Mouse (Mus musculus) urinary bladder, adult 2 months (tissue): ENCODE measurements at regions not wholly inside any gene's neighbourhood (a gene's known extent, or its start where the extent isn't known, plus 50 kb on each side); places are given as distances from the start of the nearest gene placed in this dataset.

Source experiments
- DNase-seq: peaks from one replicate; pipeline ENCODE4 v3.0.0; 2022; ENCODE audit warnings: low spot score

DNA sequence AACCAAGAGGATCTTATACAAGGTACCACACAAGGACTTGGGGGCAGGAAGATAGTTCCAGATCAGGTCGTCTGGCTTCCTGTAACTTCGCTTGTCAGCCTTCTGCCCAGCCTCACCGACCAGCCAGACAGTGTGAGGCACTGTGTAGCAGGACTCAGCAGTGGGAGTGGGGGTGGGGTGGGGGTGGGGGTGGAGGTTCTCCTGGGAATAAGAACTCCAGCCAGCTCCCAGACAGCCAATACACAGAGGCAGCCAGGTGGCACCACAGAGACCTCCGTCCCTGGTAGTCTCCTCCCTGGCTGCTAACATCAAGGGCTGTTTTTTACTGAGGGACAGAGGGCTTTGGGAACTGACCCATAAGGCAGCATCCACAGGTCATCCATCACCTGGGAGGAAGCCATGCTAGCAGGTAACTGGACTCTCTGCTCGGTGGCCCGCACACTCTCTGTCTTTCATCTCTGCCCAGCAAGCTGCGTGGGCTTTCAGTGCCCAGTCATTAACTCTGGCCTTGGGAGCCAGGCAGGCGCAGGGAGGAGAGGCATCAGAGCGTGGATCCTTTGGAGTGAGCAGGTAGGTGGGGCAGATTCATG is 60.3 kb upstream of the Wnt4 start:
- DNase-seq = no peak

GRCm38 (mm10) chr4:137214573-137214972 is 62.7 kb upstream of the Wnt4 start:
- no peak for DNase-seq

DNA sequence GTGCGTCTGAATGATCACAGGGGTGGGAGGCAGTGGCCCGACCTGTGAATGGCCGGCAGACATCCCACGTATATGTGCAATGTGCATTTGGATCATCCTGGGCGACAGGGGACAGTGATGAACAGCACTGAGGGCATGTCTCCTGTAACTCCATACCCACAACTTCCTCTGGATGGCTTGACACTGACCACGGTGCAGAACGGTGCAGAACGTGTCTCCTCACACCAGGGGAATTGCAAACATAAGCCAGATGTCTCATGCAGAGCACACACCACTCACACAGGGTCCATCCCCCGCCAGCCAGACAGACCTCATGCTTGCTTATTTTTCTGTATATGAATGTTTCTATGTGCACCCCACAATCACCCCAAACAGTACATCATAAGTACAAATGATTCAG is 64.4 kb upstream of the Wnt4 start:
- DNase-seq = no peak

DNA sequence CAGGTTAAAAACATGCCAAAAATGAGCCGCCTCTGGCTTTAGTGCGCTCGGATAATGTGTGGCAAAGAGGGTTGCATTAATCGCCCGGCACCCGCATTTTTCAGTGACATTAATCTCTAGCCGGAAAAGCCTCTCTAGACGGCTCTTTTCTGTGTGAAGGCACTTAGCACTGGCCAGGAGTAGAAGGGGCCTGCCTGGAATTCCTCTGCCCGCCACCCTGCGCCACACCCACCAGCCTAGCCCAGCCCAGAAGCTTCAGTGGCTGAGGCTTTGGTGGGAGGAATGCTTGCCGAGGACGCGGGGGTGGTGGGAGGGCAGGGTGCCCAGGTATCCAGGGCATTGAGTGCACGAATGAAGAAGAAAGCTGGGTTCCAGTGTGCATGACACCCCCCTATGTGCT is 65.2 kb upstream of the Wnt4 start:
- no peak for DNase-seq

- no peak for DNase-seq
Measured at GRCm38 (mm10) chr4:137211288-137211687, 66.0 kb upstream of the Wnt4 start.

- DNase-seq = no peak
Measured at GRCm38 (mm10) chr4:137210525-137210924, 66.8 kb upstream of the Wnt4 start.

- peak; percentile 53 for DNase-seq
Measured at GRCm38 (mm10) chr4:137200968-137201367, 76.3 kb upstream of the Wnt4 start.

DNA sequence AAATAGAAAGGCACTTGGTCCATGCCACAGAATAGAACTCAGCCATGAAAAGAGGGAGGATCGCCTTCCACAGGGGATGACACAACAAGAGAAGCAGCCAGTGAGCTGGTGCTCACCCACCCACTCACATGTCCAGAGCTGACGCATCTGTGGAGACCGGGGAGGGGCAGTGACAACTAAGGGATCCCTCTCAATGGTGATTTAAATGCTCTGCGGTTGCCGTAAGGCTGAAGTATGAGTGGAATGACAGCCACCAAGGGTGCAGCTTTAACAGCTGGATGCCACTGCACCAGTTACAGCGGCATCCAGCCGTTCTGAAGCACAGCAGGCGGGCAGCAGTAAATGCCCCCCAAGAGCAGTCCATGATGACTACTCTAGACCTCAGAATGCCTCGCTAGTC is 76.9 kb upstream of the Wnt4 start:
- no peak for DNase-seq

GRCm38 (mm10) chr4:137196491-137196974 is 80.8 kb upstream of the Wnt4 start:
- DNase-seq = no peak

- DNase-seq = no peak
Measured at GRCm38 (mm10) chr4:137194106-137194505, 83.2 kb upstream of the Wnt4 start.

- DNase-seq = no peak
Measured at GRCm38 (mm10) chr4:137190625-137191024, 86.7 kb upstream of the Wnt4 start.

- no peak for DNase-seq
Measured at GRCm38 (mm10) chr4:137189801-137190200, 87.5 kb upstream of the Wnt4 start.

- no peak for DNase-seq
Measured at GRCm38 (mm10) chr4:137189058-137189457, 88.2 kb upstream of the Wnt4 start.

DNA sequence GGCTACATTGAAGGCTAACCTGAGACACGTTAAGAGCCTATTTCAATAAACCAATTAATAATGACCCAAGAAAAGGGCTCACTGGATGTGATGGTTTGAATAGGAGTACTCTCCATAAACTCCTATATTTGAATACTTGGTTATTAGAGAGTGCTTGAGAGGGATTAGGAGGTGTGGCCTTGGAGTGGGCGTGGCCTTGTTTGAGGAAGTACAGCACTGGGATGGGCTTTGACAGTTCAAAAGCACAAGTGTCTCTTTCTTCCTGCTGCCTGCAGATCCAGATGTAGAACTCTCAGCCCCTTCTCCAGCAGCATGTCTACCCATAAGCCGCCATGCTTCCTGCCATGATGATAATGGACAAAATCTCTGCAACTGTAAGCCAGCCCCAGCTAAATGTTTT is 89.7 kb upstream of the Wnt4 start:
- no peak for DNase-seq

DNA sequence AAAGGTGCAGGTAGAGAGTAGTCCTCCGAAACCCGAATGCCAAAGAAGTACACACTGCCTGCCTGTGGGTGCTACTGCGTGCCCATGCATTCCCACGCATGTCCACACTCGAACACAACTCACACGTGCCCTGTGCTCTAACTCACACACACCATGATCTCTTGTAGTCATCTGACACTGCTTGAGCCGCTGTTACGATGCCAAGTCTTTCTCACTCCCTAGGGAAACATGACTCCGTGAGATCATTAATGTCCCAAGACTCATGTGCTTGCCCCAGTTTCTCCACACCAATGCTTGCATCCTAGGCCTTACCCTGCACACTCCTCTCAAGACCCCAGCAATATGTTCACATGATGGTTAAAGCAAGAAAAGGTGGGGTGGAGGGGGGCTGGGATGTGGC is 90.2 kb upstream of the Wnt4 start:
- no peak for DNase-seq

DNA sequence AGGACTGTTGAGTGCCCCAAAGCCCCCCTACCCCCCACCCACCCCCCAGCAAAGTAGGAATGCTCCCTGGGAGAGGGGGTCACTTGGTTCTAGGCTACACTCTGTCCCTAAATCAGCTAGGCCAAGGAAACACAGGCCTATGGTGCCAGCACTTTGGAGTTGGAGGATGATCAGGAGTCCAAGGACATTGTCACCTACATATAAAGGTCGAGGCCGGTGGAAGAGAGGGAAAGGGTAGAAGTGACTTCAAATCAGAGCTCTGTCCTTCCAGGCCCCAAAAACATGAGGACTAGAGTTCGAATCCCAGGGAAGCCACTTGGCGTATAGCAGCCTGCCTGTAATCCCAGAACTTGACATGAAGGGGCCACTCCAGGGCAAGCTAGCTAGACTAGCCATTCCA is 92.3 kb upstream of the Wnt4 start:
- DNase-seq = no peak

DNA sequence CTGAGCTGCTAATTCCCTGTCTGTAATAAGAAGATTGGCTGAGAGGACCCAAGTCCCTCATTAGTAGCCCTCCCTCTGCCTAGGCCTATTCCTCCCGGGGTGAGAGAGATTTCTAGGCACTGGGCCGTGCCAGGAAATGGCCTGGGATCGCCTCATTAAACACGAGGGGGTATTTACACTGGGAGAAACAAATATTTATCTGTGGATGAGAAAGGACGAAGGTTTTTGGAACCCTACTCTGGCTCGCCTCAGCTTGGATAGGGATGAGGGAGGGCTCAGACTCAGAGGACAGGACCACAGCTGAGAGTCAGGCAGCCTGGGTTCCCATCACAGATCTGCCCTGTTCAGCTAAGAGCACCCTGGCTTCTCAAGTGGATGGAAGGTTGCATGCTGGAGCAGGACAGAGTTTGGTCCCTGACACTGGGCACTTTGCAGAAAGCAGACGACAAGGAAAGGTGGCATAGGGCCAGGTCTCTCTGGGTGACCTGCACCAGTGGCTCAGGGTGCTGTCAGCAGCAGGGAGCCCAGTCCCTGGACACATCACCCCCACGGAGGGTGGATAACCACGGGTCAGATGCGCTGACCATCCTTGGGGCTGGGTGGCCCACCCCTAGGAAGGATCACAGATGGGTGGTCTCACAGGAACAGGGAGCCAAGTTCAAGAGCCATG is 94.0 kb upstream of the Wnt4 start:
- no peak for DNase-seq

DNA sequence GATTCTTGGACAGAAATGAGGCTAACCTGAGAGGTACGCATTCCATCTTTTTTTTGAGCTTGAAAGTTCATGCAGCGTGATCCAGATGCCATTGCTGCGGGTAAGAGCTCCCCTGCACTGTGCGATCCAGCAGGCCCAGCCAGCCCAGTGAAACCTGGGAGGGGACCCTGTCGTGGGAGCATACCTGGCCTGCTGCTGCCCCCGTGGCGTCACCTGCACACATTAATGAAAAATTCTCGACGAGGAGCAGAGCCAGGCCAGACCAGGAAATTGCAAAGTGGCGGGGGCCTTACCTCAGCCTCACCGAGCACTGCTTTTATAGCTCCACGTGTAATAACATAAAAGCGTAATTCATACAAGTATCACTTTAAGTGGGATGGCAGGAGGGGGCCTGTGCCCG is 94.7 kb upstream of the Wnt4 start:
- DNase-seq = no peak

GRCm38 (mm10) chr4:137181252-137181651 is 96.0 kb upstream of the Wnt4 start:
- DNase-seq = no peak

- no peak for DNase-seq
Measured at GRCm38 (mm10) chr4:137180083-137180482, 97.2 kb upstream of the Wnt4 start.

GRCm38 (mm10) chr4:137178833-137179232 is 98.5 kb upstream of the Wnt4 start:
- no peak for DNase-seq

- no peak for DNase-seq
Measured at GRCm38 (mm10) chr4:137164933-137165332, 112.4 kb upstream of the Wnt4 start.

- peak; percentile 72 for DNase-seq
Measured at GRCm38 (mm10) chr4:137164429-137164828, 112.9 kb upstream of the Wnt4 start.

DNA sequence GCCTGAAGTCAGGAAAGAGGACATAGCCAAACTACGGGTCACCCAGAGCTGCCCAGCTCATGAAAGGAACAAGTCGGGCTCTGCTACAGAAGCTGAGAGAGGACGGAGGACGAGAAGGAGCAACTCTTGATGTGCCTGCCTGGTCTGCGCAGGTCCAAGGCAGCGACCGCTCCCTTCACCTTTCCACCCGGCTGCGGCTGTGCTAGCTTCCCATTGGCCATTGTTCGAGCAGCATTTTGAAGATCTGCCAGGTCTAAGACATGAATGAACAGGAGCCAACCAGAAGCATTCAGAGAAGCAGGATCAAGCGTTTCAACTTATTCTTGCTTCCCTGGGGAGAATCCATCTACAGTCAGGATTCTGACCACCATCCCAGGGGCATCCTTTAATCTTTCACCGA is 113.3 kb upstream of the Wnt4 start:
- no peak for DNase-seq
